Comparison of ENCODE assay signal across 16 mouse cellular contexts in genomic region chr1:21499815-21500534, GRCm38 (mm10).
DNase-seq lines count a peak whose midpoint lies in the region; ATAC-seq and TF ChIP-seq lines count a peak whose summit lies in the region.
"Had no signal": no experiment of that assay in that cellular context is flagged by ENCODE, and none has a peak within 500 bp of the region (broad histone marks: within the 10 kb centered on the region; RNA-seq: fewer than 3 reads in every experiment).

No protein-coding gene starts in this region.

- TF ChIP-seq CTCF in kidney, postnatal 0 days (IDR thresholded peaks at IDR 0.05; ENCODE audit: low read depth) = no peak

- ATAC-seq in kidney, postnatal 0 days (replicated peaks; ENCODE audit: low FRiP score, low read depth) = no peak
- peak; percentile 48 for ATAC-seq in inflammation-experienced regulatory T-cells, adult 6 months
- ATAC-seq: Patski had no signal

- no peaks in the 10 kb centered on the region for H3K4me1 ChIP-seq in kidney, postnatal 0 days (replicated peaks; ENCODE audit: insufficient read depth, low read length)
- H3K4me1 ChIP-seq: hindbrain, embryonic 10.5 days; midbrain, embryonic 12.5 days had no signal

- H3K27ac ChIP-seq in kidney, postnatal 0 days = no peak overlapping the region
- H3K27ac ChIP-seq: hindbrain, embryonic 10.5 days; macrophage; midbrain, embryonic 12.5 days had no signal

- no peaks in the 10 kb centered on the region for H3K27me3 ChIP-seq in kidney, postnatal 0 days (ENCODE audit: insufficient read depth, low read length)
- H3K27me3 ChIP-seq: heart, embryonic 12.5 days; midbrain, embryonic 12.5 days; Patski had no signal

- 35% methylated on average over 10 of the region's 10 CpGs for WGBS in kidney, postnatal 0 days

- peak; percentile 16 for DNase-seq in kidney, postnatal 0 days (ENCODE audit: low spot score)
- no peak for DNase-seq in kidney, postnatal 4 days
- peak; percentile 21 for DNase-seq in CD4-positive, CD25-positive, alpha-beta regulatory T cell, adult 2 months (ENCODE audit: low read depth, low spot score)
- peak; percentile 30 for DNase-seq in Muller cell, postnatal 12 days (ENCODE audit: inconsistent ontology term)
- DNase-seq in B cell, adult 2 months = no peak
- DNase-seq in gastrocnemius, adult 8-10 months (ENCODE audit: low spot score in 2 of 2) = no peak
- DNase-seq: cerebellum, adult 18-20 months; kidney, adult 11 months; kidney, postnatal 36 days had no signal

- H3K4me2 ChIP-seq in kidney, postnatal 0 days (ENCODE audit: low read length) = peak overlapping the region; percentile 2; the same call in 1 of the 2 replicates
- H3K4me2 ChIP-seq: heart, embryonic 12.5 days; midbrain, embryonic 12.5 days had no signal

- no peaks in the 10 kb centered on the region for H3K9me3 ChIP-seq in kidney, postnatal 0 days (replicated peaks; ENCODE audit: low read length)
- H3K9me3 ChIP-seq: heart, embryonic 12.5 days; hindbrain, embryonic 10.5 days; midbrain, embryonic 12.5 days had no signal

- no peak overlapping the region for H3K4me3 ChIP-seq in kidney, postnatal 0 days (replicated peaks; ENCODE audit: low read depth, low read length)
- H3K4me3 ChIP-seq: erythroblast, embryonic 14.5 days; heart, embryonic 12.5 days; hindbrain, embryonic 10.5 days; midbrain, embryonic 12.5 days had no signal

- H3K36me3 ChIP-seq in kidney, postnatal 0 days (ENCODE audit: insufficient read depth, low read length) = no peaks in the 10 kb centered on the region
- H3K36me3 ChIP-seq: heart, embryonic 12.5 days; hindbrain, embryonic 10.5 days; midbrain, embryonic 12.5 days had no signal

- H3K9ac ChIP-seq in kidney, postnatal 0 days (ENCODE audit: low read depth, low read length) = no peak overlapping the region
- H3K9ac ChIP-seq: heart, embryonic 12.5 days; midbrain, embryonic 12.5 days had no signal

Comparison
In these comparisons a context has a peak if more than half of its experiments do, and no peak if none do; other contexts are left out.
1. DNase-seq: peak in kidney, postnatal 0 days (single experiment), CD4-positive, CD25-positive, alpha-beta regulatory T cell, adult 2 months (single experiment) and Muller cell, postnatal 12 days (single experiment); none in kidney, postnatal 4 days (0 of 2), B cell, adult 2 months (0 of 2) and gastrocnemius, adult 8-10 months (0 of 2).